Mouse (Mus musculus) cerebellum, adult 9-11 months (tissue): ENCODE measurements at regions not wholly inside any gene's neighbourhood (a gene's known extent, or its start where the extent isn't known, plus 50 kb on each side); places are given as distances from the start of the nearest gene placed in this dataset.
"Not testable (repeated sequence)": the region's sequence is repeated elsewhere in the genome, so short reads cannot be mapped to it uniquely, and the experiment has no call there.

Source experiments
- DNase-seq: peaks from one replicate; pipeline ENCODE4 v3.0.0; 2022

DNA sequence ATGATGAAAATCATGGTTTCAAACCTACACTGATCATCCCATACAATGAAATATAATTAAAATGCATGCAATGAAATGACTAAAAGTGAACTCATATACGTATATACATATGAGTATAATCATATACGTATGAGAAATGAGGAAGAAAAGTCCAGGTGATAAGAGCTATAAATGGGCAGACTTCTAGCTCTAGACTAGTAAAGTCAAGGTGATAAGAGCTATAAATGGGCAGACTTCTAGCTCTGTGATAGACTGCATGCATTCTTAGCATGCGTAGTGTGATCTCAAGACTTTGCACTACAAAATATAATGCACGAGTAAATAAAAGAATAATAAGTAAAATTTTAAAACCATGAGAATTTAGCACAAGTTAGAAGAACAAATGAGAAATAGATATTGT is 606.2 kb upstream of the Gpc5 start:
- no peak for DNase-seq

DNA sequence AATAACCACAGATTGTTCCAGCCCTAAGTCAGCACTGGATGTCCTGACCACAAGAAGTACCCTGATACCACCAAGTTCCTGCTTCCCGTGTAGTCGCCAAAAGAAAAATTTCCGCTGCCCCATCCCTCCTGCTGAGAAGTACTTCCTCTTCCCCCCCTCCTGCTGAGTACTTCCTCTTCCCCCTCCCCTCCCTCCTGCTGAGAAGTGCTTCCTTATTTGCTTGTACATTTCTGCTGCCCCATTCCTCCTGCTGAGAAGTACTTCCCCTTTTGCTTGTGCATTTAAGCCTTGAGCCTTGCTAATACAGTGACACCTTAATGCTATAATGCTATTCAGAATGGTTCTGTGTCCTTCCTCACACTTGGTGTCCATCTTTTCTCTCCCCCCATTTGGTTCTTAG is 598.6 kb upstream of the Gpc5 start:
- not testable (repeated sequence) for DNase-seq

DNA sequence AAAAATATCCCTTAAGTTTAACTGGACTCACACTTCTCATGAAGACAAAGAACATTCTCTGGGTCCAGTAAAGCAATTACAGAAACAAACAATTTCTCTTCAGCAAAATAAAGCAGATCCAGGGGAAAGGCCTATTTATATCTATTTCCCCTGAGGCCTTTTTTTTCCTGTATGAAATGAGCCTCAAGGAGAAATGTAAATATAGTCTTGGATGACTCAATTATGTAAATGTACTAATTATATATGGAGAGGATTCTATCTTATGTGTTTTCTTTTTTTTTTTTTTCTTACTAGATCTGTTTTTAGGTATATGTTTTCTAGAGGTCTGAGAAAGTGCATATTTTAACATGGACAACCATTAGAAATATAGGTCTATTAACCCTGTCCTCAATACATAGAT is 587.0 kb upstream of the Gpc5 start:
- DNase-seq = no peak

DNA sequence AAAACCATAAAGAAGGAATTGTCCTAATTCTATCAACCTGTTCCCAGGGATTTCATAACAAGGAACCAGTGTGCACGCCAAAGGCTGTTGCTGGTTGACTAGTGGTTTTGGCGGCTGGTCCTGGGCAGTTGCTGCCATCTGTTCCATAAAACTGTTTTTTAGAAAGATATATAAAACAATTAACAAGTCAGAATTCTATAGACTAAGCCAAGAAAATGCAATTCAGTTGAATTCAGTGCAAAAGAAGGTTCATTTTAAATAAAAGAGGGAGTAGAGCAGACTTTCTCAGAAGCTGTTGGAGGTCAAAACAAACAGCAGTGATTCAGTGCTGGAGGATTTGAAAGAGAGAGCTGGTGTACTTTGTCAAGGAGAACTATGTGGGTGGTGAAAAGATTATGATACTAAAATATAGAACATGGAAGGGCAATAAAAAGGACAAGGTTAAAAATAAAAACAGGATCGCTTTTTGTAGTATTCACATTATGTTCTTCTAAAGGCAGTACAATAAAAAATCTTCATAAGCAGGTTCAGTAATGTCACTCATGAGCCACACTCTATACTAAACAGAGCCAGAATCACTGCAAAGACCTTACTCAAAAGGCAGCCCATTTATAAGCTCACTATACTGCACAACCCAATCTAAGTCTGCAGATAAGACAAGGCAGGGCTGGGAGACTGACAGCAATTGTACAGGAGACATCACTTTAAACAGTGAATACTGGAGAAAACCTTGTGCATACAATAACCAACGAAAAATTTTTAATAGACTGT is 543.9 kb upstream of the Gpc5 start:
- peak; percentile 16 for DNase-seq

DNA sequence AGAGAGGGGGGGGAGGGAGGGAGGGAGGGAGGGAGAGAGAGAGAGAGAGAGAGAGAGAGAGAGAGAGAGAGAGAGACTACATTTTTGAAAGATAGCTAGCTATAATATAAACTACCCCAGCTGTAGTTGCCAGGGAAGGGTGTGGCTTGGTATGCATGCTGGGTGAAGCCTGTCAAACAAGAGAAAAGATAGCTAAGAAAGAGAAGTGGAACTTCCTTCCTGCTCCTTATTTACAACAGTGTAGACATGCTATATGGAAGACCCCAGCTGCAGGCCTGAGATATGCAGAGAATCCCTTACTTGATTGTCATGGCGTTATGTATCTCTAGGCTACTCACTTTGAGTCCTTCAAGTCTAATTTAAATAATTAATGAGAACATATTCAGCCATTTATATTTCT is 542.9 kb upstream of the Gpc5 start:
- DNase-seq = no peak

DNA sequence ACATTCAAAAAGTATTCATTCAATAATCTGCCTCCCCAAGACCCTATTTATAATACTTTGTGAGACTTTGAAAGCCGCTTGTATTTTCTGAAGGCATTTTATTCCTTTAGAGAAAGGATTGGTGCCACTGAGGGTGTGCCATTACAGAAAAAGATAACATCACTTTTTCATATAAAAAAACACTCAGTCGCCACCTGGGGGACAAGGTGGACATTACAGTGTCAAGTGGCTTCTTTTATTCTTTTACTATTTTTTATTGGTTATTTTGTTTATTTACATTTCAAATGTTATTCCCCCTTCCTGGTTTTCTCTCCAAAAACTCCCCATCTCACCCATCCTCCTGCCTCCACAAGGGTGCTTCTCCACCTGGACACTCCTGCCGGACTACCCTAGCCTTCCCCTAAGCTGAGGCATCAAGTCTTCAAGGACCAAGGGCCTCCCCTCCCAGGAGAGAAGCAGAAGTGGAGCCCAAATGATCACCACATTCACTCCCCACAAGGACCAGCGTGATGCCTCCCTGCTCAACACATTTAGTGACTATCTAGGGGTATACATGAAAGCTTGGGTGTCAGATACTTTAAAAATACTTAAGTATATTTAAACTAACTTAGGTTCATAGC is 525.5 kb upstream of the Gpc5 start:
- DNase-seq = no peak

DNA sequence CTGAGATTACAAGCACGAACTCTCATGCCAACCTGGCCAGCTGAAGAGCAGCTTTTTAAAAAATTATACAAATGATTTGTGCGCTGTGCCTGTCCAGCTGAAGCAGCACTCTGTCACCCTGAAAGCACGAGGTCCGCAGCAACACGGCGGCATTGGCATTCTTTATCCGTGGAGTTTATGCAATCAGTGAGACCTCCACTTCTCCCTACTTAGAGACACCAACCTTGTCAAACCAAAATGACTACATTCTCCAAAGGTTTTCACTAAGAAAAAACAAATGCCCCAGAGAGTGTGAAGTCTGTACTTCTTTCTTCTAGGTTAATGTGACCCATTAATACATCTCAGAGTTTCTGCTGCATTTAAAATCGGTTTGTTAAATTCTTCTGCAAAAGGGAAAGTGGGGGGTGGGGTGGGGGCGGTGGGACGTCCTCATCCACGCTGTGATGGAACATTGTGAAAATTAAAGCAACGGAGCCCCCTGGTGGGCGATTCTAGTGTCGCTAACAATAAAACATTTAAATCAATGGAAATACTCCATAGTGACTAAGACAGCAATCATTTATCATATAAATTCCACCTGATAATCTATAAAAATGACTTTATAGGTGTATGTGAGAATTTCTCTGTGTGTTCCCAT is 524.2 kb upstream of the Gpc5 start:
- no peak for DNase-seq

DNA sequence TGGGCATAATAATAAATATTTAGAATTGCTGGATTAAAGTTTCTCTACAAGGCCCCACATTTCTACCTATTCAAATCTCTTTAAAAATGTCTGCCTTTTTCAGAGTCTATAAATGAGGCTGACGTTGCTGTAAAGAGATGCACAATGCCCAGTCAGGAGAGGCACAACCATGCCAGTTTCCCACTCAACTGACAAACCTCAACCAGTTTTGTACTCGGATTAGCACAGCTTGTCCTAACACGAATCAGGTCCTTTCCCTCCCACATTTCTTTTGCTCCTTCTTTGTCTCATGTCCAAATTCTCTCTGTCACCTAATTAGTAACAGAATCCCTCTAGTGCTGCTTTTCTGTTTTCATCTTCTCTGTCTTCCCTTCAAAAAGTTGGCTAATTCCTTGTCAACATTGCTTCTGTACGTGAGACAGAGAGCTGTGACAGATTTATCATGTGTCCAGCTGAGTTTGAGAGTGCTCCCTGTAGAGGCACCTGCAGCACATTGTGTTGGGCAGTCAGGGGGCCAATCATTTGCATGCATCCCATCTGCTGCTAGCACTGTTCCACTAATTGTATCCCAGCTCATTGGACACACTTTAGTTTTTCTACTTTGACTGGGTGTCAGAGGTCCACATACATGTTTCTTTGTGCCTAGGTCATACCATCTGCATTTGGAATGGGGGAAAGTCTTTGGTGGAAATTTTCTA is 504.5 kb upstream of the Gpc5 start:
- no peak for DNase-seq

DNA sequence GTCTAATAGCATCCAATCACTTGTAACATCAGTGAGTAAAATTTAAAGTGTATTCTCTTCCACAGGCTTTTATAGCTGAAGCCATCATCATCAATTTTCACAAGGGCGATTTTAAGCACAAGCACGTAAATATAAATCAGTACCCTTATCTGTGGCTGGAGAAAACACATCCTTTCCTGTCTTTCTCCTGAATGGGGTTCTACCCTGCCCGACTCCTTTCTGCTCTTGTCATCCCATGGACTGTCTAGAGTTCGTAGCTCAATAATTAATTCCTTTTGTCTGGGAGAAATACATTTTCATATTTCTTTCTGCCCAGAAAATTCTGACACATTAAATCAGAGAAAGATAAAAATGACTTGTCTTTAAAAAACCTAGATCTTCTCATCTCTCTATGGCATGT is 482.7 kb upstream of the Gpc5 start:
- DNase-seq = no peak

DNA sequence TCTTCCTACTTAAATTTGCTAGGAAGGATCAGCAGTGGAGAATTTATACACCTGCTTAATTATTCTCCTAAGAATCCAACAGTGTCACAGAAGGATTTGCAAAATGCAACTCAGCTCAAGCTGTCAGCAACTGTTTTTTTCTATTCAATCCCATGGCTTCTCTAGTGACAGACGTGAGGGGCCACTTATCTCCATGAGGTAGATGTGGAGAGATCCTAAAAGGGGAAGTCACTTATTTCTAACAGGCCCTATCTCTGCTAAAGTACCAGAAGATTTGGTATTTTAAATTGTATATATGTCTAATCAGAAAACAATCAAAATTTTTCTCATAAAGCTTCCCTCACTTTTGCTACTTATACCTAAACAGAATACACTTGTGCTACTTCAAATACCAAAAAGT is 479.6 kb upstream of the Gpc5 start:
- no peak for DNase-seq

DNA sequence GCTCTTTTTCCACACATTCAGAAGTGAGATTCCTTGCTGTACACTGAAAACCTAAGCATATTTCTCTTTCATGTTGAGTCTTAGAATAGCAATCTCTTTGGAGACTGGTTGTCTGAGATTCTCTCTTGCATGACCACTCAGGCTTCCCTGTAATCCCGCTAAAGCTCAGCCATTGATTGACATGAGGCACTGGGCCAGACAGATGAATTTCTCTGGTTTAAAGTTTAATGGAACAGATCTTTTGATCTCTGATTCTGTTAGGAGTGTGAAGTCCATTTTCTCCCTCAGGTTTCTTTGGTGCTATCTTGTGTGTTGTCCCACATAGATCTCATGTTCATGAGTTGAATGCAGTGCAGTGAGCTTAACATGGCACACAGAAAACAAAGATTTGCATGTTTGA is 435.4 kb upstream of the Gpc5 start:
- no peak for DNase-seq

DNA sequence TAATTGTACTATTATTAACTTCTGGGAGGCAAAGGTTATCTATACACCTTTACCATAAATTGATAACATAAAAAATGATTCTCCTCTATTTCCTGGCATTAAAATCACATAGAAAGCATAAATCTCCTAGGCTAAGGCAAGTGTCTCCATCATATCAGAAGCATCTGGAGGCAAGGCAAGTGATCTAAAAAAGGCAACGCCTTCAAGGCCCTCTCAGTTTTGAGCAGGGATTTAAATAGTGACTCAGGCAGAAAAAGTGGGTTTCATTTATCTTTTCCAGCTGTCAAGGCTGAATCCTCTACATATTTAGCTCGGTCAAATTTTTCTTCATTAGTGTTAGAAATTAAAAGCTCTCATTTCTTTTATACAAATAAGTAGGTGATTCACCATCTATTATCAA is 430.0 kb upstream of the Gpc5 start:
- no peak for DNase-seq

DNA sequence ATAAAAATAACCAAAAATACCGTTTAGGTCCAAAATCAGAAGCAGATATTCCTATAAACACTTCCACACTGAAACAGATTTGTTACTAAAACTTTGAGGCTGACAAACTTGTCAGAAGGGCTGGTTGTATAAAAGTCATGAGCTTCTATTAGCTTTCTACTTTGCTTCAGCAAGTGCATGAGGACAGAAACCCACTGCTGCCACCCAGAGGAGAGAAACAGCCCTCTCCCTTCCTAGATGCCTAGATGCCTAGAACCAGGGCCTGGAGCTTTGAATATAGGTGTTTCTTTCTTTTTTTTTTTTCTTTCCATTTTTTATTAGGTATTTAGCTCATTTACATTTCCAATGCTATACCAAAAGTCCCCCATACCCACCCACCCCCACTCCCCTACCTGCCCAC is 406.9 kb upstream of the Gpc5 start:
- DNase-seq = no peak

DNA sequence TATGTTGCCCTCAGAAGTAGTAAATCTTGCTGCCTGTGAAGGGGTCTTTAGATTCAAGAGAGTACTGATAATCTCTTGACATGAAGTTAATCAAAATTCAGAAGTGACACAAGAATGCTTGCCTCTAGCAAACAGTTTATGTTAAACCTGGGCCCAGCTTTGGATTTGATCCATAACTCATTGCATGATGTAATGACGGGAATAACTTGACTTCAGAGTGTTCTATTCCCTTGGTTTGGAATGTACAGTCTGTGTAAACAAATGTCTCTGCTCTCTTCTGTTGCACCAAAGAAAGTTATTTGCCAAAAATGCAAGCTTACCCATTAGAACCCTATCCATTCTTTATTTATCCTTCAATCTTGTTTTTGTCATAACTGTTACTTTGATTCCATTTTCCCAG is 397.1 kb upstream of the Gpc5 start:
- DNase-seq = no peak

DNA sequence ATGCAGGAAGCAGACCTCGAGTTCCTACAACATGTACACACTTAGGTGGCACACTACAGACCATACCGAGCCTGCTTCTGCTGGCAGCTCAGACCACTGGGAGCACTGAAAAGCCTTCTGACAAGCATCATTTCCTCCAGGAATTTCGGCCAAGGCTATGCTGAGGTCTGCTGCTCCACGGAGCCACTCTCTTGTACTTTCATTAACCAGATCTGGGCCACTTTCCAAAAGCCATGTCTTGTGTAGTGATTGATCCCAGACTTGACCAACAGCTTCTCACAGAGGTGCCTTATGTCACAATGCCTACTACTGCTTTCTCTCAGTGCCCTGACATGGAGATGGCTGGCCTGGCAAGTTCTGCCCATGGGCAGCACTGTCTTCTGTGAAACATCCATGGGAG is 394.5 kb upstream of the Gpc5 start:
- DNase-seq = no peak

DNA sequence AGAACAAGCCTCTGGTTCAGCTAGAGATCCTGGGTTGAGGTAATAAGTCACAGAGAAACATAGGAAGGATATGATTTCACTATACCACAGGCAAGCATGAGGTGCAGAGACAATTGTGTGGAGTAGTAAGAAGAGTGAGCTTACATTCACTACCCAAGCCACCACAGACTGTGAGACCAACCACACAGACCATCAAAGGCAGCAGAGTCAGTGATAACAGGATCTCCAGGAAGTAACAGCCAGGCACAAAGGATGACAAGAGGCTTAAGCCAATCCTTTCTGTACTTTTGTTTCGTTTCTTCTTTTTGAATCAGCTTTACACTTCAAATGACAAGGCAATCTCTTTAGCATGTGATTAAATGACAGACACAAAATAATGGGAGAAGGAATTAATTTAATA is 368.9 kb upstream of the Gpc5 start:
- no peak for DNase-seq

DNA sequence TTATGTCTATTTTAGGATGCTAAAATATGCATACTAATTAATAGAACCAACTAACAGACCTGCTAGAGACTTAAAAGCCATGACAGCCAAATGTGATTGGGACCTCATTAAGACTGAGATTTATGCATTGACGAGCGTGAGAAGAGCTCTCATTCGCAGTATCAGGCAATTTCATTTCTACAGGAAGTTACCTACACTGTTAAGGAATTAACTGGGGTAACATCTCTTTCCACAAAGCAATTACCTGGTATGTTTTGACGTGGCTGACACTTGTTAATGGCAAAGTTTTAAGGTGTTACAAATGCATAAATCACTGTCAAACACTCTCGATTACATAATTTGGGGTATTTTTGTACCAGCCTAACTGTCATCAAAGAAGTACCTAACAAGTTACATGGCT is 324.7 kb upstream of the Gpc5 start:
- no peak for DNase-seq

DNA sequence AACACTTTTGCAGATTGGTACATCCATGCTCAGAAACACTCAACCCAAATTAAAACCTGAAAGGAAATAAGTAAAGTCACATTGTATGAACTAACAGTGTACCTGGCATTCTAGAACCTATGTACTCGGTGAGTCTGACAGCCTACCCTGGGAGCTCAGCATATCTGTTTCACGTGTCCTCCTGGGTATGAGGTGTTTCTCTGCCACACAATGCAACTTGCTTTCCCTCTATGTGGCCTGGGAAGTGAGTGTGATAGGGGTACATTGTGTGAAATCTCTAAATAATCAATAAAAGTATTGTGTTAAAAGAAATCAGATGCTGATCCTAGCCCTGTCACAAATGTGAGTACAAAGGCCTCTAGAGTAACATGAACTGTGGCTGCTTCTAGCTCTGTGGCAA is 315.3 kb upstream of the Gpc5 start:
- DNase-seq = no peak

DNA sequence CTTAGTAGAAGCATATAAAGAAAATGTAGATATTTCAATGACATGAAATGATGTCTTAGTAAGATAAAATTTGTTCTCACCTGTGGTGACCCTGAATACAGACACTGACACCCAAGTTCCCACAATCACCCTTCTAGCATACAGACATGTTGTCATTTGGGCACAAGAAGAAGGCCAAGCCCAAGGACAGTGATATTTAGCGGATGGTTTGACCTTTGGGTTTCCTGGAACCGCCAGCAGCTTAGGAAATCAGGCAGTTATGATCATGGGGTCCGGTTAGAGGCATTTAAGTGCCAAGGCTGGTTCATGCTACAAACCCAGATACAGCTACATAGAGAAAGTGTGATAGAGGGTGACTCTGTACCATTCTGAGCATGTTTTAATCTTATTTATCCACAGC is 310.2 kb upstream of the Gpc5 start:
- DNase-seq = no peak

DNA sequence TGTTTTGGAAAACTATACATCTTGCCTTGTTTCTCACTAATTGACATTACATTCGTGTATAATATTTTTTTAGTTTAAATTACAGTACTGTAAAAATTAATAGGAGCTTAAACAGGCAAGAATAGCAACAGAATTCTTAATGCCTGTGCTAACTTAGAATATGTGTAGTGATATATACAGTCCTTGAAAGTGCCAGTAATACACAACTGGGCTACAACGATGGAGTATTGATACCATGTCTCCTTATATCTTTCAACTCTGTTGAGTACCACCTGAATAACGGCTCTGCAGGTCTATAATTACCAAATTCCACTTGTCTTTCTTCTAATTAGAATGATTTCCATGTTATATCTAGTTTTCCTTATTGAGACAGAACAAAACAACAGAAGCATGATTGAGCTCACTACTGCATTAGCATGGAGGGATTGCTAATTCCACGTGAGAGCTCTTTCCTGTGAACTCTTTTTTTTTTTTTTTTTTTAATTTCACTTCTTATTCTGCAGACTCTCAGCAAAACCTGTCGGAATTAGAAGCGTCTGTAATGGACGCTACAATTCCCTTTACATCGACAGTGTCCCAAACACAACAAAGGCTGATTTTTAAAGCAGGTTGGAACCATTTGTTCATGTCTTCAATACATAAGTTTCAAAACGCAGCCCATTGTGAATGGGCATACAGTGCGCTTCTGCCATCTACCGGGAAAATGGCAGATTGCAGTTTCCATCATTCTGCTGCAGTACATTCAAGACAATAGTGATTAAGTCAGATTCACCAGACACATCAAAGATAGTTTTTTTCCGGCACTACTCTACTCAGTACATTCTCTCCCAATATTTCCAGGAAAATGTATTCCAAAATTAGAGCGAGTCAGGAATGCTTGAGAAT is 300.8 kb upstream of the Gpc5 start:
- peak; percentile 10 for DNase-seq

DNA sequence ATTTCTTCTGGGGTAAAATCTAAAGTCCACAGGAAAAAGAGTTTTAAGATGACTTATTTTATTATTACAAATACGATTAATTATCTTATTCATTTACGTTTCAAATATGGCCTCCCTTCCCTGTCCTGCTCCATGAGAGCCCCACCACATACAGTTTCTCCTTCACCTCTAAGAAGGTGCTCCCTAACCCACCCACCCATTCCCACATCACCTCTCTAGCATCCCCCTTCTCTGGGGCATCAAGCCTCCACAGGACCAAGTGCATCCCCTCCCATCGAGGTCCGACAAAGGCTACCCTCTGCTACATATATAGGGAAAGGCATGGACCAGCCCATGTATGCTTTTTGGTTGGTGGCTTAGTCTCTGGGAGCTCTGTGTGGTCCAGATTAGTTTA is 300.2 kb upstream of the Gpc5 start:
- no peak for DNase-seq

DNA sequence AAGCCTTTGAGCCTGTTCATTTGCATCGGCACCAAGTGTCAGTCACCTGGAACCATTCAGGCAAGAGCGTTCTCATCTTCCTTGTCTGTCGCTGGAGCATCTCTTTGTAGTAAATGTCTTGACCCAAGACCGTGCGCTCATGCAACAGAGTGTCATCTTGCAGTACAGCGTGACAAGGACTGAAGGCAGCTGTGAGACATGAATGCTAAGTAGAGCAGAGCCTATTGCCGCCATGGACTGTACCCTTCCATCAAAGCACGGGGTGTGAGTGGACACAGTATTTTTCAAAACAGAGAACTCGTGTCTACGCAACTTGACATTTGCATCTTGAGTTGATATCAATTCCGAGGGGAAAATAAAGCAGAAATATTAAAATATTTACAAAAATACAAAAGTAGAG is 287.4 kb upstream of the Gpc5 start:
- DNase-seq = no peak

DNA sequence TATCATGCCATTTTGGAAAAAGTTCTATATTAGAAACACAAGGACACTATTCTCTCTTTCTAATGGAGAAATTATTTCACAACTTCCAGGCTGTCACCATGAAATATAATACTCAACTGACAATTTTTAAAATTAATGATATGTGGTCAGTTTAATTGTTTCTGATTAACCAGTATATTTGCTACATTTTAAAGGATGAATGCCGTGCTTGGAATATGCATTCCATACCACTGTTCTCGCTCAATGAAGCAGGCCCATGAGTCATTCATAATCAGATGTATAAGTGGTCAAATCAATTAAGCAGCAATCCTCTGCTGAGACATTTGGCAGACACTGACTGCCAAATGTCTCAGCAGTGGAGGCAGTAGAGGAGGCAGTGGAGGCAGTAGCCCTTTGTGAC is 283.4 kb upstream of the Gpc5 start:
- DNase-seq = no peak
